Mouse (Mus musculus) left cerebral cortex, postnatal 10 days (tissue): Measurements from ENCODE around the gene Tfrc. TPM values are rescaled to one million over a fixed set of nuclear protein-coding genes. Genes with fewer than 3 reads are reported as not detected.
A peak's percentile ranks its signal among the peaks of the same experiment; 100 is the strongest.

ENCODE experiments used
- DNase-seq, 2 experiments: peaks; one replicate each; pipeline ENCODE4 v3.0.0; 2021 to 2022; ENCODE audit warnings: low spot score in 2 of 2, mixed read lengths in 1 of 2; ENCODE audit errors: extremely low spot score in 1 of 2
- intact Hi-C: fragments of 180-260 bp; cut with DNase I; formaldehyde crosslinking; loops from one replicate; pipeline ENCODE4 v1.15.1; 2025
- total RNA-seq, 2 experiments: library from RNA; stranded (reverse); gene quantifications; 2 replicates each; pipeline ENCODE4 v1.2.3; 2021

Tfrc gene
- total RNA-seq, 2 experiments from 2014 or later = 106 to 111 TPM

GRCm38 (mm10) chr16:32643661-32644061 is 34.9 kb downstream of the Tfrc start, which contains the start of gene Tnk2:
Tnk2 (plus strand) TSS chr16:32643874.
- peak; percentile 77 to 93 for DNase-seq
- intact Hi-C loops = no loop called here

- intact Hi-C loops = no loop called here
- DNase-seq = peak in 1 of 2 experiments; percentile 82
These were observed 35.5 kb downstream of the Tfrc start for GRCm38 (mm10) chr16:32644069-32644800.

- intact Hi-C loops = no loop called here
- DNase-seq = no peak
These were observed 36.1 kb downstream of the Tfrc start for GRCm38 (mm10) chr16:32644801-32645170.

GRCm38 (mm10) chr16:32645361-32645914 is 36.7 kb downstream of the Tfrc start:
- intact Hi-C loops = no loop called here
- peak in 1 of 2 experiments; percentile 70 for DNase-seq

GRCm38 (mm10) chr16:32646014-32646413 is 37.3 kb downstream of the Tfrc start:
- intact Hi-C loops = no loop called here
- no peak for DNase-seq

GRCm38 (mm10) chr16:32647712-32648111 is 39.0 kb downstream of the Tfrc start:
- intact Hi-C loops = no loop called here
- no peak for DNase-seq

- intact Hi-C loops = no loop called here
- DNase-seq = no peak
These were observed 41.7 kb downstream of the Tfrc start for GRCm38 (mm10) chr16:32650461-32650860.

- DNase-seq = no peak
- intact Hi-C loops = no loop called here
These were observed 42.4 kb downstream of the Tfrc start for GRCm38 (mm10) chr16:32650974-32651618.

- intact Hi-C loops = no loop called here
- DNase-seq = peak in 1 of 2 experiments; percentile 32
These were observed 45.5 kb downstream of the Tfrc start for GRCm38 (mm10) chr16:32654071-32654733.

- intact Hi-C loops = no loop called here
- DNase-seq = no peak
These were observed 46.8 kb downstream of the Tfrc start for GRCm38 (mm10) chr16:32655534-32655933.

GRCm38 (mm10) chr16:32656321-32656720 is 47.6 kb downstream of the Tfrc start:
- no peak for DNase-seq
- intact Hi-C loops = no loop called here

- peak in 1 of 2 experiments; percentile 74 for DNase-seq
- intact Hi-C loops = no loop called here
These were observed 48.1 kb downstream of the Tfrc start for GRCm38 (mm10) chr16:32656794-32657193.

- intact Hi-C loops = loop anchor here (2.0 kb wide), 1 partner anchor 31 kb away; no protein-coding TSS in a partner anchor
- no peak for DNase-seq
These were observed 49.0 kb downstream of the Tfrc start for GRCm38 (mm10) chr16:32657498-32658250.

GRCm38 (mm10) chr16:32658743-32659171 is 50.0 kb downstream of the Tfrc start:
- intact Hi-C loops = loop anchor here (2.0 kb wide), 1 partner anchor 30 kb away; no protein-coding TSS in a partner anchor
- DNase-seq = peak in 1 of 2 experiments; percentile 76

GRCm38 (mm10) chr16:32659385-32659784 is 50.7 kb downstream of the Tfrc start:
- intact Hi-C loops = loop anchor here (2.0 kb wide), 1 partner anchor 29 kb away; no protein-coding TSS in a partner anchor
- peak in 1 of 2 experiments; percentile 71 for DNase-seq

- DNase-seq = no peak
- intact Hi-C loops = no loop called here
These were observed 51.4 kb downstream of the Tfrc start for GRCm38 (mm10) chr16:32660095-32660494.

GRCm38 (mm10) chr16:32660557-32661321 is 52.0 kb downstream of the Tfrc start:
- intact Hi-C loops = no loop called here
- DNase-seq = peak; percentile 79 to 85

GRCm38 (mm10) chr16:32661493-32661921 is 52.8 kb downstream of the Tfrc start:
- intact Hi-C loops = no loop called here

More at GRCm38 (mm10) chr16:32661493-32661921, 52.8 kb downstream of the Tfrc start:
- peak in 1 of 2 experiments; percentile 65 for DNase-seq
